Mouse (Mus musculus) testis, postnatal 14 days (tissue): ENCODE data around the gene Tmem8.

Source experiments
- DNase-seq: peaks from one replicate; pipeline ENCODE4 v3.0.0; 2021; ENCODE audit warnings: low spot score

Tmem8 gene

GRCm38 (mm10) chr17:26142796-26143195, 29.7 kb downstream of the Tmem8 start:
- DNase-seq = no peak

- DNase-seq = no peak
Measured at GRCm38 (mm10) chr17:26143386-26143785, 30.3 kb downstream of the Tmem8 start.

GRCm38 (mm10) chr17:26149056-26149455, 36.0 kb downstream of the Tmem8 start:
- no peak for DNase-seq

DNA sequence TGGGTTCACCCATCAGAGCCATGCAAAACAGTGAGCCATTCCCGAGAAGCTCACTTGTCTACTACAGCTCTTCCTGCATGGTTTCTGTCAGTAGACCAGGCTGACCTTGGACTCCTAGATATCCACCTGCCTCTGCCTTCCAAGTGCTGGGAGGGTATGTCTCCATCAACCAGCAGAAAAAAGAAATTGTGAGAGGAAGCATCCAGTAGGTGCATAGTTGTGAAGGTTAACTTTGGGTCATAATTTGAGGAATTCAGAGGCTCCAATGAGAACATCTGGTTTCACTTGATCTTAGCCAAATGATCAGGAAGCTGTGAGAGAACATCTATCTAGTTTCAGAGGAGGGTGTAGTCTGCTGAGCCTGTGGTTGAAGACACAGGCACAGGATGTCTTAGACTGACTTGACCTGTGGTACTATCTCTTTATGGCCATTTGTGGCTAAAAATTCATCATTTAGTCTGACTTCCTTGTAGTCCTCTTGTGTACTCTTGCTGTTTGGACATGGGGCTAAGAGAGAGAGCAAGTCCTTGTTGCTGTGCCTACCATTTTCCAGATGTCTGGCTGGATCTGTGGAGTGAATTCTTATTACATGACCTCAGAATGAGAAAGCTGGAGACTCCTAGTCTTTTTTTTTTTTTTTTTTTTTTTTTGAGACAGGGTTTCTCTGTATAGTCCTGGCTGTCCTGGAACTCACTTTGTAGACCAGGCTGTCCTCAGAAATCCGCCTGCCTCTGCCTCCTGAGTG, 39.0 kb downstream of the Tmem8 start:
- no peak for DNase-seq

DNA sequence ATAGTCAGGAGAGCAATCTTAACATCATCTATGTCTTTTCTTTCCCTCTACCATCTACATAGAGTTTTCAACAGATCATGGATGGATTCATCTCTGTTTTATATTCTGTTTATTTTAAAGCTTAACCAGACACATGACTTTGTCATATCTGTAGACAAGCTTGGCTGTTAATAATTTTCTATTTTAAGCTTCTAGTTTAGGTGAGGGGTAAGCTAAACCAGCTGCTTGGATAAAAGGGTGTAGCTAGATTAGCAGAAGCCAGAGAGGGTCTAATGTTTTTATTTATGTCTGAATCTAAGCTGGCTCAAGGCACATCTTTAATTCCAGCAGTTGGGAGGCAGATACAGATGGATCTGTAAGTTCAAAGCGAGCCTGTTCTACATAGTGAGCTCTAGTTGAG, 49.6 kb downstream of the Tmem8 start:
- no peak for DNase-seq

GRCm38 (mm10) chr17:26168039-26168438, 54.9 kb downstream of the Tmem8 start:
- DNase-seq = no peak
